Mouse (Mus musculus): Measurements from ENCODE around the gene Dek.

The Dek gene

GRCm38 (mm10) chr13:47105711-47106579, at the start of gene Dek:
TSS of gene Dek (minus strand) at chr13:47106201.
- DNase-seq (ENCODE audit: extremely low read depth, low read depth), result peak; percentile 56

GRCm38 (mm10) chr13:47154866-47155265, 48.9 kb upstream of the Dek start:
- no peak for DNase-seq (ENCODE audit: extremely low read depth, low read depth)

GRCm38 (mm10) chr13:47153206-47153605, 47.2 kb upstream of the Dek start:
- DNase-seq (ENCODE audit: extremely low read depth, low read depth), result no peak

GRCm38 (mm10) chr13:47152390-47152789, 46.4 kb upstream of the Dek start:
- DNase-seq (ENCODE audit: extremely low read depth, low read depth), result peak; percentile 37

GRCm38 (mm10) chr13:47151060-47151459, 45.1 kb upstream of the Dek start:
- no peak for DNase-seq (ENCODE audit: extremely low read depth, low read depth)

GRCm38 (mm10) chr13:47149993-47150392, 44.0 kb upstream of the Dek start:
- DNase-seq (ENCODE audit: extremely low read depth, low read depth), result no peak

GRCm38 (mm10) chr13:47148573-47148972, 42.6 kb upstream of the Dek start:
- DNase-seq (ENCODE audit: extremely low read depth, low read depth), result no peak

GRCm38 (mm10) chr13:47146388-47146787, 40.4 kb upstream of the Dek start:
- no peak for DNase-seq (ENCODE audit: extremely low read depth, low read depth)

- no peak for DNase-seq (ENCODE audit: extremely low read depth, low read depth)
These were observed 39.9 kb upstream of the Dek start for GRCm38 (mm10) chr13:47145939-47146338.

- no peak for DNase-seq (ENCODE audit: extremely low read depth, low read depth)
These were observed 36.8 kb upstream of the Dek start for GRCm38 (mm10) chr13:47142764-47143163.

- no peak for DNase-seq (ENCODE audit: extremely low read depth, low read depth)
These were observed 29.7 kb upstream of the Dek start for GRCm38 (mm10) chr13:47135741-47136140.

- no peak for DNase-seq (ENCODE audit: extremely low read depth, low read depth)
These were observed 28.8 kb upstream of the Dek start for GRCm38 (mm10) chr13:47134836-47135235.

- DNase-seq (ENCODE audit: extremely low read depth, low read depth), result no peak
These were observed 27.1 kb upstream of the Dek start for GRCm38 (mm10) chr13:47133058-47133457.

GRCm38 (mm10) chr13:47129090-47129489, 23.1 kb upstream of the Dek start:
- DNase-seq (ENCODE audit: extremely low read depth, low read depth), result no peak

GRCm38 (mm10) chr13:47125595-47125994, 19.6 kb upstream of the Dek start:
- DNase-seq (ENCODE audit: extremely low read depth, low read depth), result no peak

- no peak for DNase-seq (ENCODE audit: extremely low read depth, low read depth)
These were observed 19.0 kb upstream of the Dek start for GRCm38 (mm10) chr13:47124986-47125385.

- DNase-seq (ENCODE audit: extremely low read depth, low read depth), result no peak
These were observed 18.4 kb upstream of the Dek start for GRCm38 (mm10) chr13:47124449-47124848.

GRCm38 (mm10) chr13:47122537-47123430, 16.8 kb upstream of the Dek start, which contains the start of gene Rnf144b:
TSS of gene Rnf144b (plus strand) at chr13:47122656.
- DNase-seq (ENCODE audit: extremely low read depth, low read depth), result no peak

GRCm38 (mm10) chr13:47121333-47121889, 15.4 kb upstream of the Dek start:
- DNase-seq (ENCODE audit: extremely low read depth, low read depth), result no peak

GRCm38 (mm10) chr13:47116000-47116399, 10.0 kb upstream of the Dek start:
- DNase-seq (ENCODE audit: extremely low read depth, low read depth), result peak; percentile 44

GRCm38 (mm10) chr13:47112924-47113323, 6.9 kb upstream of the Dek start:
- DNase-seq (ENCODE audit: extremely low read depth, low read depth), result peak; percentile 98

GRCm38 (mm10) chr13:47112056-47112455, 6.1 kb upstream of the Dek start:
- no peak for DNase-seq (ENCODE audit: extremely low read depth, low read depth)

All from MEL-GATA-1-ER (cell line).